Comparison of ENCODE assay signal across 10 mouse cellular contexts in the genomic region with DNA sequence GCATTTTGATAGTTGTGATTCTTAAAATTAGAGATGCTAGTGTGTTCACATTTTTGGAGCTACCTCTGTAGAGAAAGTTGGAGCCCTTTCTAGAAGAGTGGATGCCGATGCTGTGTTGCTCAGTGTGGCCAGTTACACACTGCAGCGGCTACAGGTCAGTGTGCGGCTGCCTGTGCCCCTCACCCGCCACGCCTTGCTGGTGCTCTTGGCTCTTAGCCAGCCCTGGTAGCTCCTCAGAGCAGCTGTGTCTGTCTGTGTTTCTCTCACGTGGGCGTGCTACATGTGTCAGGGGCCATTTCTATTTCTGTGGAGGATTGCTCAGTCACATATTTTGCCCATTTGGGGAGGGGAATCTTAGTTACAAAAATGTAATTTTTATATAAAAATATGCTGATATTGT. TPM values are rescaled to one million over a fixed set of nuclear protein-coding genes. Genes with fewer than 3 reads are reported as not detected.
DNase-seq lines count a peak whose midpoint lies in the region; ATAC-seq and TF ChIP-seq lines count a peak whose summit lies in the region.
"Had no signal": no experiment of that assay in that cellular context is flagged by ENCODE, and none has a peak within 500 bp of the region (broad histone marks: within the 10 kb centered on the region; RNA-seq: fewer than 3 reads in every experiment).

No protein-coding gene starts in this region.

- no peak for TF ChIP-seq CTCF in forebrain, postnatal 0 days (IDR thresholded peaks at IDR 0.05; ENCODE audit: low read depth)

- no peak overlapping the region for H3K9ac ChIP-seq in forebrain, embryonic 11.5 days (ENCODE audit: low read length)
- H3K9ac ChIP-seq in forebrain, postnatal 0 days: no peak overlapping the region
- no peak overlapping the region for H3K9ac ChIP-seq in lung, embryonic 16.5 days (ENCODE audit: low read length)
- no peak overlapping the region for H3K9ac ChIP-seq in heart, embryonic 13.5 days
- no peak overlapping the region for H3K9ac ChIP-seq in midbrain, embryonic 15.5 days

- H3K27me3 ChIP-seq in forebrain, embryonic 11.5 days (ENCODE audit: control insufficient read depth, insufficient read depth, low read length): no peaks in the 10 kb centered on the region
- H3K27me3 ChIP-seq in forebrain, postnatal 0 days (ENCODE audit: insufficient read depth, low read length): no peaks in the 10 kb centered on the region
- H3K27me3 ChIP-seq in lung, embryonic 16.5 days (ENCODE audit: control insufficient read depth, insufficient read depth, low read depth, low read length): no peaks in the 10 kb centered on the region
- H3K27me3 ChIP-seq in heart, embryonic 13.5 days (replicated peaks): no peaks in the 10 kb centered on the region
- H3K27me3 ChIP-seq in midbrain, embryonic 15.5 days (replicated peaks): no peaks in the 10 kb centered on the region

- ATAC-seq in forebrain, embryonic 11.5 days (replicated peaks; ENCODE audit: low FRiP score): 0 out of 2 replicates have a peak, but pooled peaks have one; percentile 55
- ATAC-seq in forebrain, postnatal 0 days: no peak; the same call in 1 of the 2 replicates
- ATAC-seq in lung, embryonic 16.5 days (ENCODE audit: low read depth): peak; percentile 35; the same call in 1 of the 2 replicates
- no peak; the same call in none of the 2 replicates for ATAC-seq in heart, embryonic 13.5 days (ENCODE audit: extremely low read depth, insufficient number of reproducible peaks, low FRiP score, low TSS enrichment)
- ATAC-seq in midbrain, embryonic 15.5 days (replicated peaks): peak; percentile 66; the same call in 1 of the 2 replicates

- no peaks in the 10 kb centered on the region for H3K9me3 ChIP-seq in forebrain, embryonic 11.5 days (ENCODE audit: control insufficient read depth, low read length)
- no peaks in the 10 kb centered on the region for H3K9me3 ChIP-seq in forebrain, postnatal 0 days (ENCODE audit: low read length)
- H3K9me3 ChIP-seq in lung, embryonic 16.5 days (ENCODE audit: control insufficient read depth, low read length): no peaks in the 10 kb centered on the region
- H3K9me3 ChIP-seq in heart, embryonic 13.5 days: no peaks in the 10 kb centered on the region
- H3K9me3 ChIP-seq in midbrain, embryonic 15.5 days: no peaks in the 10 kb centered on the region

- H3K4me1 ChIP-seq in forebrain, embryonic 11.5 days (replicated peaks; ENCODE audit: control insufficient read depth, insufficient read depth, low read length): no peaks in the 10 kb centered on the region
- no peaks in the 10 kb centered on the region for H3K4me1 ChIP-seq in forebrain, postnatal 0 days (ENCODE audit: insufficient read depth)
- peaks cover 5% of the 10 kb centered on the region; the same call in 1 of the 2 replicates for H3K4me1 ChIP-seq in lung, embryonic 16.5 days (replicated peaks; ENCODE audit: control insufficient read depth, insufficient read depth, low read length)
- peaks cover 8% of the 10 kb centered on the region for H3K4me1 ChIP-seq in heart, embryonic 13.5 days
- peaks cover 3% of the 10 kb centered on the region; the same call in 1 of the 2 replicates for H3K4me1 ChIP-seq in midbrain, embryonic 15.5 days

- H3K27ac ChIP-seq in forebrain, embryonic 11.5 days (ENCODE audit: low read depth, low read length): no peak overlapping the region
- no peak overlapping the region for H3K27ac ChIP-seq in forebrain, postnatal 0 days (ENCODE audit: low read depth, low read length)
- H3K27ac ChIP-seq in lung, embryonic 16.5 days (ENCODE audit: low read length): no peak overlapping the region
- H3K27ac ChIP-seq in heart, embryonic 13.5 days (replicated peaks): no peak overlapping the region
- H3K27ac ChIP-seq in midbrain, embryonic 15.5 days: no peak overlapping the region
- H3K27ac ChIP-seq: macrophage had no signal

- H3K36me3 ChIP-seq in forebrain, embryonic 11.5 days (ENCODE audit: control insufficient read depth, insufficient read depth, low read length): no peaks in the 10 kb centered on the region; the same call in 1 of the 2 replicates
- 0 out of 2 replicates have a peak, but pooled peaks cover 6% of the 10 kb centered on the region for H3K36me3 ChIP-seq in forebrain, postnatal 0 days (ENCODE audit: insufficient read depth)
- H3K36me3 ChIP-seq in lung, embryonic 16.5 days (ENCODE audit: control insufficient read depth, insufficient read depth, low read length): peaks cover 12% of the 10 kb centered on the region
- H3K36me3 ChIP-seq in heart, embryonic 13.5 days: peaks cover 24% of the 10 kb centered on the region
- no peaks in the 10 kb centered on the region for H3K36me3 ChIP-seq in midbrain, embryonic 15.5 days (replicated peaks)

- 80% methylated on average over 7 of the region's 7 CpGs for WGBS in forebrain, embryonic 11.5 days
- 32% methylated on average over 7 of the region's 7 CpGs for WGBS in forebrain, postnatal 0 days
- WGBS in lung, embryonic 16.5 days: 24% methylated on average over 7 of the region's 7 CpGs
- WGBS in heart, embryonic 13.5 days: 17% methylated on average over 7 of the region's 7 CpGs
- 36% methylated on average over 7 of the region's 7 CpGs for WGBS in midbrain, embryonic 15.5 days

- no peak overlapping the region for H3K4me2 ChIP-seq in forebrain, embryonic 11.5 days (ENCODE audit: low read depth, low read length, severe bottlenecking)
- no peak overlapping the region for H3K4me2 ChIP-seq in forebrain, postnatal 0 days (ENCODE audit: low read depth)
- H3K4me2 ChIP-seq in lung, embryonic 16.5 days (ENCODE audit: low read depth, low read length): no peak overlapping the region
- H3K4me2 ChIP-seq in heart, embryonic 13.5 days: peak overlapping the region; percentile 35
- H3K4me2 ChIP-seq in midbrain, embryonic 15.5 days: no peak overlapping the region

- H3K4me3 ChIP-seq in forebrain, embryonic 11.5 days (ENCODE audit: low read depth, low read length): no peak overlapping the region
- no peak overlapping the region for H3K4me3 ChIP-seq in forebrain, postnatal 0 days (ENCODE audit: low read depth, low read length)
- H3K4me3 ChIP-seq in lung, embryonic 16.5 days (ENCODE audit: low read length): no peak overlapping the region
- H3K4me3 ChIP-seq in heart, embryonic 13.5 days: no peak overlapping the region
- H3K4me3 ChIP-seq in midbrain, embryonic 15.5 days: no peak overlapping the region

- peak; percentile 68 for DNase-seq in forebrain, embryonic 11.5 days (ENCODE audit: low spot score)
- DNase-seq in forebrain, postnatal 0 days: no peak
- no peak for DNase-seq in lung, postnatal 14 days
- DNase-seq in urinary bladder, adult 18-20 months (ENCODE audit: low spot score in 2 of 2): no peak
- DNase-seq in thymus, postnatal 4 days: no peak
- DNase-seq: cerebellum, adult 11-12 months had no signal

RNA-seq across cellular contexts. Expression of a gene that starts 20.5 kb away (rescaled TPM):
- polyA plus RNA-seq in forebrain, embryonic 11.5 days (2014; fragmentation: Nextera tagmentation; extraction: Ambion mirVana): 0.20 and 0.47 TPM in 2 replicates
- 1.8 and 4.0 TPM in 2 replicates for total RNA-seq in forebrain, postnatal 0 days (2014; rRNA removed)
- 2.6 and 2.7 TPM in 2 replicates for polyA plus RNA-seq in forebrain, postnatal 0 days (2015; fragmentation: Nextera tagmentation; extraction: Ambion mirVana)
- polyA plus RNA-seq in lung, embryonic 16.5 days (2015; fragmentation: Nextera tagmentation; extraction: Ambion mirVana): 0.24 and 0.54 TPM in 2 replicates
- polyA plus RNA-seq in heart, embryonic 13.5 days (2015; fragmentation: Nextera tagmentation; extraction: Ambion mirVana): 0.27 TPM in 1 of 2 replicates, not detected in the other
- 3.1 and 3.3 TPM in 2 replicates for polyA plus RNA-seq in midbrain, embryonic 15.5 days (2015; fragmentation: Nextera tagmentation; extraction: Ambion mirVana)

RNA-seq across cellular contexts. Expression of a gene that starts 54.9 kb away (rescaled TPM):
- polyA plus RNA-seq in forebrain, embryonic 11.5 days (2014; fragmentation: Nextera tagmentation; extraction: Ambion mirVana): 55.2 and 61.6 TPM in 2 replicates
- 24.8 and 31.3 TPM in 2 replicates for total RNA-seq in forebrain, postnatal 0 days (2014; rRNA removed)
- 33.8 and 39.5 TPM in 2 replicates for polyA plus RNA-seq in forebrain, postnatal 0 days (2015; fragmentation: Nextera tagmentation; extraction: Ambion mirVana)
- 33.0 and 37.0 TPM in 2 replicates for polyA plus RNA-seq in lung, embryonic 16.5 days (2015; fragmentation: Nextera tagmentation; extraction: Ambion mirVana)
- 20.7 and 25.9 TPM in 2 replicates for polyA plus RNA-seq in heart, embryonic 13.5 days (2015; fragmentation: Nextera tagmentation; extraction: Ambion mirVana)
- 26.6 and 29.3 TPM in 2 replicates for polyA plus RNA-seq in midbrain, embryonic 15.5 days (2015; fragmentation: Nextera tagmentation; extraction: Ambion mirVana)

RNA-seq across cellular contexts. Expression of a gene that starts 55.1 kb away (rescaled TPM):
- polyA plus RNA-seq in forebrain, embryonic 11.5 days (2014; fragmentation: Nextera tagmentation; extraction: Ambion mirVana): 32.8 and 40.5 TPM in 2 replicates
- 9.8 and 11.8 TPM in 2 replicates for total RNA-seq in forebrain, postnatal 0 days (2014; rRNA removed)
- polyA plus RNA-seq in forebrain, postnatal 0 days (2015; fragmentation: Nextera tagmentation; extraction: Ambion mirVana): 6.6 and 8.9 TPM in 2 replicates
- polyA plus RNA-seq in lung, embryonic 16.5 days (2015; fragmentation: Nextera tagmentation; extraction: Ambion mirVana): 23.2 and 26.6 TPM in 2 replicates
- 13.6 and 14.9 TPM in 2 replicates for polyA plus RNA-seq in heart, embryonic 13.5 days (2015; fragmentation: Nextera tagmentation; extraction: Ambion mirVana)
- polyA plus RNA-seq in midbrain, embryonic 15.5 days (2015; fragmentation: Nextera tagmentation; extraction: Ambion mirVana): 11.3 and 11.5 TPM in 2 replicates

Comparison
In these comparisons a context has a peak if more than half of its experiments do, and no peak if none do; other contexts are left out.
1. ATAC-seq: peak in forebrain, embryonic 11.5 days (single experiment), lung, embryonic 16.5 days (single experiment) and midbrain, embryonic 15.5 days (single experiment); none in forebrain, postnatal 0 days (single experiment) and heart, embryonic 13.5 days (single experiment).